Mouse (Mus musculus): ENCODE data around the gene Cyp4f16. TPM values are rescaled to one million over a fixed set of nuclear protein-coding genes. Genes with fewer than 3 reads are reported as not detected.

Gene Cyp4f16
- polyA plus RNA-seq, 1 experiment from 2014 or later: 19.5 TPM

DNA sequence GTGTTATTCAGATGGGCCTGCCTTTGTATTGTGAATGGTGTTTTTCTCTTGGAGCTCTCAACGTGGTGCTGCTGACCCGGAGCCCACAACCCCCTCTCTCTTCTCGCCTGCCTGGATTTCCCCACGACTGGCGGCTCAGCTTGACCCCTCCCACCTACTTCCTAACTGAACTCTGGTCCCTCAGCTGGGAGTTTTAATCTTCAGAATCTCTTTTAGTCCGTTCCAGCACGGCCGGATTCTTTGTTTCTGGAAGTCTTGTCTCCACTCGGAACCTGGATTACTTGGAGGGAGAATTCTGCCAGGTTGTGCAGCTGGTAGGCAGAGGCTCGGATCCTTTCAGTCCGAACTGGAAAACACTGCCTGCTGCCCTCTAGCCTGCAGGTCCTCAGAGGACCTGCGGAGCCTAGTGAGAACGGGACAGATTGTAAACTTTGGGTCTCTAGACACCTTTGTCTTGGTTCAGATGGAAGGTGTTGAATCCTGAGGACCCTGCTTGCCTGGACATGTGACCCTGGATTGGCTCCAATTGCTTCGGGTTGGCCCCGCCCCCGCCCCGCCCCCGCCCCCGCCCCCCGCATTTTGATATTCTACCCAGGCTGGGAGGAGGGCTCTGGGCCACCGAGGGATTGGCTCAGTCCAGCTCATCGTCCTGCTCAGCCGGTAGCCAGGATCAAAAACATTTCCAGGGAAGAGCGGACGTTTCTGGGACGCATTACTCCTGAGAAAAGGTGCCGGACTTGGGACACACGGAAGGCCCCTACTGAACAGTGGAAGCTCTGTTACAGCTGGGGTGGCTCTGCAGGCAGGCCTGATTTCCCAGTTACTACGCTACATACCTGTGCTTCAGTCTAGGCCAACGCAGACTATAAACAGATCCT is 30.3 kb upstream of the Cyp4f16 start, which contains the start of gene Cyp4f17:
TSS of gene Cyp4f17 (plus strand) at position 200 of the 878 bp plus-strand sequence.
- peak within 1 kb of the TSS; percentile 50 for H3K4me3 ChIP-seq (ENCODE audit: low read depth, low read length)
- H3K27me3 ChIP-seq (replicated peaks; ENCODE audit: insufficient read depth, low read length): no peaks in the 10 kb centered on the region
- H3K36me3 ChIP-seq (ENCODE audit: insufficient read depth, low read length): no peaks in the 10 kb centered on the region
- no peaks in the 10 kb centered on the region for H3K4me1 ChIP-seq (ENCODE audit: insufficient read depth, low read depth, low read length)
- peak within 1 kb of the TSS; percentile 94 for H3K4me2 ChIP-seq (replicated peaks; ENCODE audit: low read depth, low read length)
- DNase-seq (ENCODE audit: low spot score) (peak; percentile 55), ATAC-seq (peak; percentile 91)
- WGBS: 2% methylated on average over 30 of the region's 30 CpGs
- H3K9me3 ChIP-seq (ENCODE audit: low read length): no peaks in the 10 kb centered on the region
- TF ChIP-seq CTCF (IDR thresholded peaks at IDR 0.05) (no peak), EP300 (IDR thresholded peaks at IDR 0.05) (no peak)
- H3K27ac ChIP-seq (ENCODE audit: low read length): peak within 1 kb of the TSS; percentile 26; the same call in 1 of the 2 replicates
- H3K9ac ChIP-seq (replicated peaks; ENCODE audit: low read depth): peak within 1 kb of the TSS; percentile 46; the same call in 1 of the 2 replicates

DNA sequence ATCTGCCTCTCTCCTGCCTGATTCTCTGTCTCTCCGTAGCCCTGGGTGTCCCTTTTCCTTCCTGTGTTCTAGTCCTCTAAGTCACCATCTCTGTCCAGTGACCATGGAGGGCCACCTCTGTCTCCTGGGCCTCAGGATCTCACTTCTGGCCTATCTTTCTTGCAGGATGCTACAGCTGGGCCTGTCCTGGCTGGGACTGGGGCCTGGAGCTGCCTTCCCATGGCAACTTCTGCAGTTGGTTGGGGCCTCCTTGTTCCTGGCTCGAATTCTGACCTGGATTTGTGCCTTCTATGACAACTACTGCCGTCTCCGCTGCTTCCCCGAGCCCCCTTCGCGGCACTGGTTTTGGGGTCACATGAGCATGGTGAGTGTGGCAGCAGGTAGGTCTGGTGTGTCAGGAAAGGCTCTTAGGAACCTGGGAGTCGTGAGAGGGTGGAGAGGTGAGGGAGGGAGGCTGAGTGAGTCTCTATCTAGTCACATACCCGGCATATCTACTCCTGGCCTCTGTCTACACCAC is 29.6 kb upstream of the Cyp4f16 start:
- Histone ChIP-seq H3K9me3 (ENCODE audit: low read length) (no peaks in the 10 kb centered on the region), H3K4me3 (ENCODE audit: low read depth, low read length) (peak overlapping the region; percentile 50), H3K27ac (ENCODE audit: low read length) (peak overlapping the region; percentile 26; the same call in 1 of the 2 replicates), H3K4me1 (ENCODE audit: insufficient read depth, low read depth, low read length) (no peaks in the 10 kb centered on the region), H3K36me3 (ENCODE audit: insufficient read depth, low read length) (no peaks in the 10 kb centered on the region), H3K4me2 (replicated peaks; ENCODE audit: low read depth, low read length) (peak overlapping the region; percentile 94), H3K27me3 (replicated peaks; ENCODE audit: insufficient read depth, low read length) (no peaks in the 10 kb centered on the region), H3K9ac (replicated peaks; ENCODE audit: low read depth) (peak overlapping the region; percentile 46; the same call in 1 of the 2 replicates)
- TF ChIP-seq EP300 (IDR thresholded peaks at IDR 0.05) (no peak), CTCF (IDR thresholded peaks at IDR 0.05) (no peak)
- ATAC-seq (peak; percentile 37), DNase-seq (ENCODE audit: low spot score) (no peak)
- 35% methylated on average over 9 of the region's 9 CpGs for WGBS

DNA sequence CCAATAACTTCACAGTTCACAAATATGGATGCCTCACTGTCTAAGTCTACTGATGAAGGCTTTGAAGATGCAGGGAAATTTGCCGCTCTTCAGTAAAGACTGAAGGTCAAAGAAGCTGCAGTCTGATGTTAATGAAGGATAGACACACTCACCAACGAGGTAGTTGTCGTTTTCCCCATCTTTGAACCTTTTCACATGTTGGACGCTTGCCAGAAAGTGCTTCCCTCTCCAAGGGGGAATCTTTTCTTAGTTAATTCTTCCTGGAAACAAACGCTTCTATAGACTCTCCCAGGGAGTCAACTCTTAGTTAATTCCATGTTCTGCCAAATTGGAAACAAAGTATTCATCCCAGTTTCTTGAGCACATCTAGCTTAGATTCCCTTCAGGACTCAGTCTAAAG is 20.2 kb upstream of the Cyp4f16 start:
- H3K9ac ChIP-seq (replicated peaks; ENCODE audit: low read depth): no peak overlapping the region
- ATAC-seq (no peak), DNase-seq (ENCODE audit: low spot score) (no peak)
- 72% methylated on average over 5 of the region's 5 CpGs for WGBS
- no peaks in the 10 kb centered on the region for H3K27me3 ChIP-seq (replicated peaks; ENCODE audit: insufficient read depth, low read length)
- H3K4me2 ChIP-seq (replicated peaks; ENCODE audit: low read depth, low read length): no peak overlapping the region
- H3K27ac ChIP-seq (ENCODE audit: low read length): no peak overlapping the region
- H3K36me3 ChIP-seq (ENCODE audit: insufficient read depth, low read length): no peaks in the 10 kb centered on the region
- no peaks in the 10 kb centered on the region for H3K9me3 ChIP-seq (ENCODE audit: low read length)
- no peak overlapping the region for H3K4me3 ChIP-seq (ENCODE audit: low read depth, low read length)
- H3K4me1 ChIP-seq (ENCODE audit: insufficient read depth, low read depth, low read length): no peaks in the 10 kb centered on the region
- TF ChIP-seq CTCF (IDR thresholded peaks at IDR 0.05) (no peak), EP300 (IDR thresholded peaks at IDR 0.05) (no peak)

DNA sequence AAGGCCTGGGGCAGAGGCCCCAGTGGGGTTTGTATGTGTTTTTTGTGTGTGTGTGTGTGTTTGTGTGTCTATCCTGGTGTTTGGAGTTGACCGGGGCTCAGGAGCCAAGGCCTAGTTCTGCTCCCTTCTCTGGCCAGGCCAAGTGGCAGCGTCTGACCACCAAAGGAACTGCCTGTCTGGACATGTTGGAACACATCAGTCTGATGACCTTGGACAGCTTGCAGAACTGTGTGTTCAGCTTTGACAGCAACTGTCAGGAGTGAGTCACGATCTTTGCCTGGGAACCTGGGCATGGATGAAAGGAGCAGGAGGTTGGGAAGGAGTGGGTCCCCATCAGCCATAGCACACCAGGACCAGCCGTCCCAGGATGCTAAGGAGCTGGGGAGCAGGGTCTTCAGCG is 14.4 kb upstream of the Cyp4f16 start:
- ATAC-seq: no peak
- Histone ChIP-seq H3K27me3 (replicated peaks; ENCODE audit: insufficient read depth, low read length) (no peaks in the 10 kb centered on the region), H3K4me2 (replicated peaks; ENCODE audit: low read depth, low read length) (no peak overlapping the region), H3K36me3 (ENCODE audit: insufficient read depth, low read length) (no peaks in the 10 kb centered on the region), H3K4me3 (ENCODE audit: low read depth, low read length) (no peak overlapping the region), H3K9me3 (ENCODE audit: low read length) (no peaks in the 10 kb centered on the region), H3K9ac (replicated peaks; ENCODE audit: low read depth) (no peak overlapping the region), H3K27ac (ENCODE audit: low read length) (no peak overlapping the region), H3K4me1 (ENCODE audit: insufficient read depth, low read depth, low read length) (no peaks in the 10 kb centered on the region)
- TF ChIP-seq CTCF (IDR thresholded peaks at IDR 0.05) (no peak), EP300 (IDR thresholded peaks at IDR 0.05) (no peak)
- 90% methylated on average over 5 of the region's 5 CpGs for WGBS
- no peak for DNase-seq (ENCODE audit: low spot score)

DNA sequence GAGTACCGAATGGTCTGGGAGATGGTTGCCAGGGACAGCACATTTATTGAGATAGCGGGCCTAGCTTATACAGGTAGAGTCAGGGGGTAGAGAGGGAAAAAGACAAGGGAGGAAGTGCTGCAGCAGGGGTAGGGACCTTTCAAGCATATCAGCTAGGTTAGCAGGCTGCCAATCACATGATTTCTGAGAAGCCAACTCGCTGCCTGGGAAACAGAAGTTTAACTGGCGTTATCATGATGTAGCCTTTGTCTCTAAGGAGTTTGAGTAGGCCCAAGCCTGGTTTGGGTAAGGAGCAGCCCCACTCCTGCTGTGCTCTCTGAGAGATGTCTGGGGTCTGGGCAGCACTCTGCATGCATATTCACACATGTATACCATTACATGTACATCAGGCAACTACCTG is 14.0 kb upstream of the Cyp4f16 start:
- H3K4me1 ChIP-seq (ENCODE audit: insufficient read depth, low read depth, low read length): no peaks in the 10 kb centered on the region
- H3K27me3 ChIP-seq (replicated peaks; ENCODE audit: insufficient read depth, low read length): no peaks in the 10 kb centered on the region
- WGBS: 85% methylated on average over 4 of the region's 4 CpGs
- no peak overlapping the region for H3K27ac ChIP-seq (ENCODE audit: low read length)
- H3K4me3 ChIP-seq (ENCODE audit: low read depth, low read length): no peak overlapping the region
- no peak overlapping the region for H3K9ac ChIP-seq (replicated peaks; ENCODE audit: low read depth)
- H3K4me2 ChIP-seq (replicated peaks; ENCODE audit: low read depth, low read length): no peak overlapping the region
- ATAC-seq: no peak
- TF ChIP-seq EP300 (IDR thresholded peaks at IDR 0.05): no peak
- no peak for TF ChIP-seq CTCF (IDR thresholded peaks at IDR 0.05)
- H3K9me3 ChIP-seq (ENCODE audit: low read length): no peaks in the 10 kb centered on the region
- no peaks in the 10 kb centered on the region for H3K36me3 ChIP-seq (ENCODE audit: insufficient read depth, low read length)
- DNase-seq (ENCODE audit: low spot score): no peak

DNA sequence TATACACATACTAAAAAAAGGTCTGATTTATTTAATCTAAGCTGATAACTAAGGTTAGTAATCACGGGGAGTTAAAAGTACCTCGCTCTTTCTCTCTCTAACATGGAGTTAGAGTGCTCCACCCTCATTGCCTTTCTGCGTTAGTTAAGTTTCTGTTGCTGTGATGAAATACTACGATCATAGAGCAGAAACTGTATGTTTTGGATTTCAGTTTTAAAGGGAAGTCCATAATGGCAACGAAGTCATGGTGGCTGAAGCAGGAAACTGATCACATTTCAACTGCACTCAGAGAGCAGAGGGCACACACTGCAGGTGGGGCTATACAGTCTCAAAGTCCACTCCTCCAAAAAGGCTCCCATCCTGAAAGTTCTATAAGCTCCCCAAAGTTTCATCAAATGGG is 13.5 kb upstream of the Cyp4f16 start:
- H3K27ac ChIP-seq (ENCODE audit: low read length): no peak overlapping the region
- H3K9me3 ChIP-seq (ENCODE audit: low read length): no peaks in the 10 kb centered on the region
- no peak overlapping the region for H3K4me2 ChIP-seq (replicated peaks; ENCODE audit: low read depth, low read length)
- WGBS: 82% methylated on average over 5 of the region's 5 CpGs
- ATAC-seq: no peak
- no peak overlapping the region for H3K9ac ChIP-seq (replicated peaks; ENCODE audit: low read depth)
- no peaks in the 10 kb centered on the region for H3K4me1 ChIP-seq (ENCODE audit: insufficient read depth, low read depth, low read length)
- no peak for TF ChIP-seq CTCF (IDR thresholded peaks at IDR 0.05)
- no peak for TF ChIP-seq EP300 (IDR thresholded peaks at IDR 0.05)
- DNase-seq (ENCODE audit: low spot score): no peak
- H3K27me3 ChIP-seq (replicated peaks; ENCODE audit: insufficient read depth, low read length): no peaks in the 10 kb centered on the region
- no peak overlapping the region for H3K4me3 ChIP-seq (ENCODE audit: low read depth, low read length)
- no peaks in the 10 kb centered on the region for H3K36me3 ChIP-seq (ENCODE audit: insufficient read depth, low read length)

All from lung, postnatal 0 days (tissue).